Mouse (Mus musculus) cerebellum, adult 2 months (tissue): ENCODE data around the gene Ip6k3.

Source experiments
- CTCF ChIP-seq: fragments of 200-500 bp; IDR thresholded peaks from 2 replicates; pipeline ENCODE4 v1.5.1; 2011; ENCODE audit warnings: low read depth, mild to moderate bottlenecking, control low read depth, low read length, moderate library complexity, borderline replicate concordance; ENCODE audit not compliant: insufficient read depth
- POLR2A ChIP-seq: fragments of 200-500 bp; IDR thresholded peaks from 2 replicates; pipeline ENCODE4 v1.6.1; 2011; ENCODE audit warnings: low read length, control low read depth, borderline replicate concordance; ENCODE audit not compliant: insufficient read depth

DNA sequence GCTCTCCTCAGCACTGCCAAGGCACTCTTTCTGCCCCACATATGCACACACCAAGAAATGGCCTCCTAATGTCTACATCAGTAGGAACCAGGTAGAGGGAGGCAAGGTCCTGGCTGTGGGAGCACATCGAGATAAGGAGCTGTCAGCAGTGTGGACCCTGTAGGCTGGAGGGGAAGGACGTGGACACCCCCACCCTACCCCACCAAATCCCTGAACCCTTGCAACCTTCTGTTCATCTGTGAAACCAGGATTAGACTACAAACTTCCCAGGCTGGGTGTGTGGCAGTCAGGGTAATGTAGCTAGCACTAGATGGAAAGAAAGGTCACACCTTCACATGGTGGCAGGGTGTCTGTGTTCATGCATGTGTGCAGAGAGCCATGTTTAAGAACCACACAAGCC is 44.5 kb downstream of the Ip6k3 start:
- TF ChIP-seq CTCF (no peak), POLR2A (no peak)
